Mouse (Mus musculus): ENCODE measurements around the gene Erich2.

The Erich2 gene

GRCm38 (mm10) chr2:70508496-70508895, at the start of gene Erich2:
TSS of gene Erich2 (plus strand) at chr2:70508819.
- no peak for DNase-seq (ENCODE audit: low spot score in 2 of 2)

- no peak for DNase-seq (ENCODE audit: low spot score in 2 of 2)
Measured at GRCm38 (mm10) chr2:70463606-70464005, 45.0 kb upstream of the Erich2 start.

- DNase-seq (ENCODE audit: low spot score in 2 of 2) = no peak
Measured at GRCm38 (mm10) chr2:70471136-70471535, 37.5 kb upstream of the Erich2 start.

- peak in 1 of 2 experiments; percentile 14 for DNase-seq (ENCODE audit: low spot score in 2 of 2)
Measured at GRCm38 (mm10) chr2:70471861-70472620, 36.6 kb upstream of the Erich2 start.

- DNase-seq (ENCODE audit: low spot score in 2 of 2) = no peak
Measured at GRCm38 (mm10) chr2:70497715-70498318, 10.8 kb upstream of the Erich2 start.

- DNase-seq (ENCODE audit: low spot score in 2 of 2) = no peak
Measured at GRCm38 (mm10) chr2:70503436-70503835, 5.2 kb upstream of the Erich2 start.

- no peak for DNase-seq (ENCODE audit: low spot score in 2 of 2)
Measured at GRCm38 (mm10) chr2:70505229-70505628, 3.4 kb upstream of the Erich2 start.

- DNase-seq (ENCODE audit: low spot score in 2 of 2) = no peak
Measured at GRCm38 (mm10) chr2:70505896-70506295, 2.7 kb upstream of the Erich2 start.

GRCm38 (mm10) chr2:70506372-70506771, 2.2 kb upstream of the Erich2 start:
- DNase-seq (ENCODE audit: low spot score in 2 of 2) = no peak

- peak; percentile 48 to 59 for DNase-seq (ENCODE audit: low spot score in 2 of 2)
Measured at GRCm38 (mm10) chr2:70509021-70509632, 508 bp downstream of the Erich2 start.

- peak in 1 of 2 experiments; percentile 33 for DNase-seq (ENCODE audit: low spot score in 2 of 2)
Measured at GRCm38 (mm10) chr2:70538283-70538682, 29.7 kb downstream of the Erich2 start.

GRCm38 (mm10) chr2:70550671-70551070, 42.1 kb downstream of the Erich2 start:
- DNase-seq (ENCODE audit: low spot score in 2 of 2) = no peak

GRCm38 (mm10) chr2:70551446-70551845, 42.8 kb downstream of the Erich2 start:
- DNase-seq (ENCODE audit: low spot score in 2 of 2) = no peak

- no peak for DNase-seq (ENCODE audit: low spot score in 2 of 2)
Measured at GRCm38 (mm10) chr2:70552067-70552598, 43.5 kb downstream of the Erich2 start.

GRCm38 (mm10) chr2:70552772-70553171, 44.2 kb downstream of the Erich2 start, which contains the start of gene Gad1:
TSS of gene Gad1 (plus strand) at chr2:70553072.
- no peak for DNase-seq (ENCODE audit: low spot score in 2 of 2)

- DNase-seq (ENCODE audit: low spot score in 2 of 2) = no peak
Measured at GRCm38 (mm10) chr2:70553826-70554225, 45.2 kb downstream of the Erich2 start.

- DNase-seq (ENCODE audit: low spot score in 2 of 2) = peak; percentile 30 to 48
Measured at GRCm38 (mm10) chr2:70558112-70558842, 49.7 kb downstream of the Erich2 start.

- DNase-seq (ENCODE audit: low spot score in 2 of 2) = no peak
Measured at GRCm38 (mm10) chr2:70558843-70559451, 50.3 kb downstream of the Erich2 start.

- peak in 1 of 2 experiments; percentile 43 for DNase-seq (ENCODE audit: low spot score in 2 of 2)
Measured at GRCm38 (mm10) chr2:70559520-70559919, 50.9 kb downstream of the Erich2 start.

GRCm38 (mm10) chr2:70561077-70561795, 52.6 kb downstream of the Erich2 start:
- DNase-seq (ENCODE audit: low spot score in 2 of 2) = peak in 1 of 2 experiments; percentile 21
